ENCODE assay signal across 8 mouse cellular contexts in genomic region chr2:94263530-94263937, GRCm38 (mm10).
DNase-seq lines count a peak whose midpoint lies in the region; ATAC-seq and TF ChIP-seq lines count a peak whose summit lies in the region.

No protein-coding gene starts in this region.

- peaks cover 79% of the 10 kb centered on the region for H3K27me3 ChIP-seq in kidney, embryonic 15.5 days
- H3K27me3 ChIP-seq in forebrain, embryonic 14.5 days (replicated peaks; ENCODE audit: control insufficient read depth, insufficient read depth, low read length) = no peaks in the 10 kb centered on the region
- peaks cover 78% of the 10 kb centered on the region for H3K27me3 ChIP-seq in limb, embryonic 10.5 days (ENCODE audit: low read depth, poor library complexity, severe bottlenecking)

- WGBS in kidney, embryonic 15.5 days = under 1% methylated on average over 14 of the region's 14 CpGs
- WGBS in forebrain, embryonic 14.5 days = under 1% methylated on average over 14 of the region's 14 CpGs
- WGBS in limb, embryonic 10.5 days = 1% methylated on average over 14 of the region's 14 CpGs
- under 1% methylated on average over 14 of the region's 14 CpGs for WGBS in olfactory bulb, adult 2 months

- peak overlapping the region; percentile 56 for H3K4me2 ChIP-seq in kidney, embryonic 15.5 days
- peak overlapping the region; percentile 73 for H3K4me2 ChIP-seq in forebrain, embryonic 14.5 days (ENCODE audit: low read length)

- no peaks in the 10 kb centered on the region for H3K9me3 ChIP-seq in kidney, embryonic 15.5 days (replicated peaks)
- no peaks in the 10 kb centered on the region for H3K9me3 ChIP-seq in forebrain, embryonic 14.5 days (replicated peaks; ENCODE audit: control insufficient read depth, low read length)
- no peaks in the 10 kb centered on the region for H3K9me3 ChIP-seq in limb, embryonic 10.5 days (replicated peaks)

- DNase-seq in kidney, adult 8-10 months = no peak
- peak; percentile 17 for DNase-seq in ZHBTc4 (ENCODE audit: low read depth, low spot score)
- peak; percentile 69 for DNase-seq in forebrain, embryonic 14.5 days (ENCODE audit: low spot score)
- peak; percentile 53 for DNase-seq in limb, embryonic 10.5 days (ENCODE audit: low spot score)
- no peak for DNase-seq in B cell, adult 2 months
- no peak for DNase-seq in spleen, postnatal 36 days (ENCODE audit: low spot score in 2 of 2)

- H3K9ac ChIP-seq in kidney, embryonic 15.5 days = no peak overlapping the region
- peak overlapping the region; percentile 48 for H3K9ac ChIP-seq in forebrain, embryonic 14.5 days (ENCODE audit: low read length)

- no peak for TF ChIP-seq CTCF in olfactory bulb, adult 2 months (IDR thresholded peaks at IDR 0.05; ENCODE audit: insufficient read depth, low read depth, low read length)

- ATAC-seq in kidney, embryonic 15.5 days (replicated peaks; ENCODE audit: low FRiP score) = no peak
- ATAC-seq in forebrain, embryonic 14.5 days = no peak

- no peak for TF ChIP-seq POLR2A in olfactory bulb, adult 2 months (IDR thresholded peaks at IDR 0.05; ENCODE audit: insufficient read depth, low read depth, low read length)

- H3K36me3 ChIP-seq in kidney, embryonic 15.5 days = no peaks in the 10 kb centered on the region
- H3K36me3 ChIP-seq in forebrain, embryonic 14.5 days (ENCODE audit: control insufficient read depth, insufficient read depth, low read length) = no peaks in the 10 kb centered on the region
- no peaks in the 10 kb centered on the region for H3K36me3 ChIP-seq in limb, embryonic 10.5 days

- peaks cover 29% of the 10 kb centered on the region for H3K4me1 ChIP-seq in kidney, embryonic 15.5 days
- H3K4me1 ChIP-seq in forebrain, embryonic 14.5 days (ENCODE audit: control insufficient read depth, insufficient read depth, low read length) = peaks cover 33% of the 10 kb centered on the region
- H3K4me1 ChIP-seq in limb, embryonic 10.5 days = peaks cover 27% of the 10 kb centered on the region
- H3K4me1 ChIP-seq in olfactory bulb, adult 2 months (ENCODE audit: control insufficient read depth, insufficient read depth, low read length) = peaks cover 13% of the 10 kb centered on the region

- peak overlapping the region; percentile 28 for H3K4me3 ChIP-seq in kidney, embryonic 15.5 days (replicated peaks)
- peak overlapping the region; percentile 34 for H3K4me3 ChIP-seq in forebrain, embryonic 14.5 days (ENCODE audit: low read depth, low read length)
- peak overlapping the region; percentile 38 for H3K4me3 ChIP-seq in limb, embryonic 10.5 days
- H3K4me3 ChIP-seq in olfactory bulb, adult 2 months (ENCODE audit: insufficient read depth, low read depth, low read length) = peak overlapping the region; percentile 43

- no peak overlapping the region for H3K27ac ChIP-seq in kidney, embryonic 15.5 days
- H3K27ac ChIP-seq in forebrain, embryonic 14.5 days (ENCODE audit: low read depth, low read length) = peak overlapping the region; percentile 85
- no peak overlapping the region for H3K27ac ChIP-seq in limb, embryonic 10.5 days
- no peak overlapping the region for H3K27ac ChIP-seq in olfactory bulb, adult 2 months (ENCODE audit: insufficient read depth, low read depth, low read length)

Comparison
In these comparisons a context has a peak if more than half of its experiments do, and no peak if none do; other contexts are left out.
1. DNase-seq: peak in ZHBTc4 (single experiment), forebrain, embryonic 14.5 days (single experiment) and limb, embryonic 10.5 days (single experiment); none in kidney, adult 8-10 months (0 of 2), B cell, adult 2 months (0 of 2) and spleen, postnatal 36 days (0 of 2).
2. Peak in every context shown above with its lines, with median percentiles within 50 percentile points of each other: H3K4me3 ChIP-seq.